Mouse (Mus musculus) limb, embryonic 10.5 days (tissue): ENCODE measurements around the gene Rgl3. TPM values are rescaled to one million over a fixed set of nuclear protein-coding genes. Genes with fewer than 3 reads are reported as not detected.
A peak's percentile ranks its signal among the peaks of the same experiment; 100 is the strongest.

Source experiments
- DNase-seq: peaks from one replicate; pipeline ENCODE4 v3.0.0-alpha.2; 2017; ENCODE audit warnings: low spot score
- H3K27ac ChIP-seq: fragments of 300-500 bp; sonication (generic); 2 replicates; pipeline ENCODE4 v1.5.1; 2016; ENCODE audit warnings: mild to moderate bottlenecking
- H3K27me3 ChIP-seq: fragments of 300-500 bp; sonication (generic); 2 replicates; pipeline ENCODE4 v1.6.1; 2016; ENCODE audit warnings: low read depth, mild to moderate bottlenecking; ENCODE audit not compliant: poor library complexity, severe bottlenecking
- H3K36me3 ChIP-seq: fragments of 300-500 bp; sonication (generic); 2 replicates; pipeline ENCODE4 v1.6.1; 2016; ENCODE audit warnings: mild to moderate bottlenecking, moderate library complexity
- H3K4me1 ChIP-seq: fragments of 300-500 bp; sonication (generic); 2 replicates; pipeline ENCODE4 v1.6.1; 2016
- H3K4me3 ChIP-seq: fragments of 300-500 bp; sonication (generic); 2 replicates; pipeline ENCODE4 v1.5.1; 2016; ENCODE audit warnings: mild to moderate bottlenecking, moderate library complexity
- H3K9me3 ChIP-seq: fragments of 300-500 bp; sonication (generic); replicated peaks from 2 replicates; pipeline ENCODE4 v1.6.1; 2016; ENCODE audit warnings: mild to moderate bottlenecking
- WGBS: fragments of 180-500 bp; shearing (Covaris S2); methylation state at CpG from one replicate; pipeline ENCODE4 v1.1.7; 2016; 5-methylcytosine and 5-hydroxymethylcytosine counted together
- polyA plus RNA-seq: library from polyadenylated mRNA; unstranded; fragments of >200 nt; fragmentation: Nextera tagmentation; extraction: Ambion mirVana; gene quantifications from 2 replicates; pipeline ENCODE4 v1.2.1, GENCODE M21; 2016

Rgl3 gene
- polyA plus RNA-seq, 1 experiment from 2014 or later = 5.1 TPM

GRCm38 (mm10) chr9:21976626-21977175 lies 12.5 kb downstream of the Rgl3 start:
- no peak for DNase-seq
- Histone ChIP-seq H3K36me3 (peaks cover 8% of the 10 kb centered on the region; the same call in 1 of the 2 replicates), H3K27me3 (peaks cover 8% of the 10 kb centered on the region; the same call in 1 of the 2 replicates), H3K27ac (no peak overlapping the region), H3K4me1 (no peaks in the 10 kb centered on the region), H3K9me3 (no peaks in the 10 kb centered on the region), H3K4me3 (no peak overlapping the region)
- 90% methylated on average over 10 of the region's 10 CpGs for WGBS

- 90% methylated on average over 4 of the region's 4 CpGs for WGBS
Observed at GRCm38 (mm10) chr9:21969304-21969703, 19.9 kb downstream of the Rgl3 start.

DNA sequence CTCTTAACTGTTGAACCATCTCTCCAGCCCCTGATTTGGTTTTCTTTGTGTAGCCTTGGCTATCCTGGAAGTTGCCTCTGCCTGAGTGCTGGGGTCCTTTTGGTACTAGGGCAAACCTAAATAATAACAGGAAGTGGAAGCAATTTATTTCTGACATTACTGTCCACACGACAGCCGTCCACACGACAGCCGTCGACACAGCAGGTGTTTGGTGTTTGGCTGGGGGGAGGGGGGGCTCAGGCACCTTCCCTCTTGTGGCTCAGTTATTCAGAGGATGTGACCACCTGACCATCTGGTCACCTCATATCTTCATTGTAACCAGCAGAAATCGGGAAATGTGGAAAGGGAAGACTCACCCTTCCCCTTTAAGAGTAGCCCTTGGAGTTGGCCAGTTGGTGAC lies 20.4 kb downstream of the Rgl3 start:
- WGBS = 74% methylated on average over 6 of the region's 6 CpGs
- DNase-seq = no peak
- H3K9me3 ChIP-seq = no peaks in the 10 kb centered on the region

More at GRCm38 (mm10) chr9:21969304-21969703, 19.9 kb downstream of the Rgl3 start:
- Histone ChIP-seq H3K4me1 (peaks cover 4% of the 10 kb centered on the region), H3K27me3 (peaks cover under 1% of the 10 kb centered on the region; the same call in 1 of the 2 replicates), H3K36me3 (0 out of 2 replicates have a peak, but pooled peaks cover 3% of the 10 kb centered on the region), H3K4me3 (no peak overlapping the region), H3K9me3 (no peaks in the 10 kb centered on the region), H3K27ac (no peak overlapping the region)
- DNase-seq = no peak

GRCm38 (mm10) chr9:21963417-21963816 lies 25.8 kb downstream of the Rgl3 start, which contains the start of gene Epor:
Gene Epor, minus strand, starts transcription at chr9:21963506.
- Histone ChIP-seq H3K27ac (peak within 1 kb of the TSS; percentile 72), H3K4me1 (peaks cover 46% of the 10 kb centered on the region), H3K36me3 (peaks cover 7% of the 10 kb centered on the region; the same call in 1 of the 2 replicates), H3K4me3 (peak within 1 kb of the TSS; percentile 54), H3K27me3 (peaks cover 59% of the 10 kb centered on the region), H3K9me3 (no peaks in the 10 kb centered on the region)
- WGBS = 24% methylated on average over 8 of the region's 8 CpGs
- DNase-seq = peak; percentile 59

More for the DNA sequence above, 20.4 kb downstream of the Rgl3 start:
- Histone ChIP-seq H3K36me3 (0 out of 2 replicates have a peak, but pooled peaks cover 1% of the 10 kb centered on the region), H3K4me3 (no peak overlapping the region), H3K4me1 (peaks cover 4% of the 10 kb centered on the region), H3K27me3 (peaks cover 4% of the 10 kb centered on the region), H3K27ac (no peak overlapping the region)

GRCm38 (mm10) chr9:21962416-21963059 lies 26.7 kb downstream of the Rgl3 start:
- Histone ChIP-seq H3K27ac (peak overlapping the region; percentile 72), H3K4me1 (peaks cover 42% of the 10 kb centered on the region), H3K27me3 (peaks cover 61% of the 10 kb centered on the region)

GRCm38 (mm10) chr9:21962010-21962409 lies 27.2 kb downstream of the Rgl3 start:
- Histone ChIP-seq H3K27me3 (peaks cover 61% of the 10 kb centered on the region), H3K27ac (peak overlapping the region; percentile 72), H3K4me3 (peak overlapping the region; percentile 54), H3K9me3 (no peaks in the 10 kb centered on the region), H3K36me3 (peaks cover 16% of the 10 kb centered on the region), H3K4me1 (peaks cover 42% of the 10 kb centered on the region)
- DNase-seq = peak; percentile 63
- under 1% methylated on average over 15 of the region's 15 CpGs for WGBS

More at GRCm38 (mm10) chr9:21962416-21963059, 26.7 kb downstream of the Rgl3 start:
- WGBS = 3% methylated on average over 34 of the region's 34 CpGs
- Histone ChIP-seq H3K4me3 (peak overlapping the region; percentile 54), H3K36me3 (peaks cover 12% of the 10 kb centered on the region), H3K9me3 (no peaks in the 10 kb centered on the region)
- peak; percentile 78 for DNase-seq

- Histone ChIP-seq H3K27me3 (peaks cover 61% of the 10 kb centered on the region), H3K4me3 (peak overlapping the region; percentile 54), H3K27ac (peak overlapping the region; percentile 72), H3K36me3 (peaks cover 16% of the 10 kb centered on the region), H3K4me1 (peaks cover 45% of the 10 kb centered on the region), H3K9me3 (no peaks in the 10 kb centered on the region)
- peak; percentile 52 for DNase-seq
- 1% methylated on average over 35 of the region's 35 CpGs for WGBS
Observed at GRCm38 (mm10) chr9:21961366-21961980, 27.8 kb downstream of the Rgl3 start.

- Histone ChIP-seq H3K4me1 (peaks cover 49% of the 10 kb centered on the region), H3K36me3 (peaks cover 16% of the 10 kb centered on the region), H3K9me3 (no peaks in the 10 kb centered on the region), H3K27ac (no peak overlapping the region), H3K27me3 (peaks cover 61% of the 10 kb centered on the region), H3K4me3 (peak overlapping the region; percentile 54)
- DNase-seq = peak; percentile 62
- WGBS = 7% methylated on average over 26 of the region's 26 CpGs
Observed at GRCm38 (mm10) chr9:21960558-21961208, 28.6 kb downstream of the Rgl3 start.

- peaks cover 61% of the 10 kb centered on the region for H3K27me3 ChIP-seq
- peaks cover 16% of the 10 kb centered on the region for H3K36me3 ChIP-seq
- H3K9me3 ChIP-seq = no peaks in the 10 kb centered on the region
- DNase-seq = no peak
- H3K4me1 ChIP-seq = peaks cover 49% of the 10 kb centered on the region
- H3K4me3 ChIP-seq = peak overlapping the region; percentile 54
- 43% methylated on average over 9 of the region's 9 CpGs for WGBS
- no peak overlapping the region for H3K27ac ChIP-seq
Observed at GRCm38 (mm10) chr9:21960135-21960534, 29.1 kb downstream of the Rgl3 start.

GRCm38 (mm10) chr9:21959244-21959643 lies 30.0 kb downstream of the Rgl3 start:
- peaks cover 51% of the 10 kb centered on the region for H3K4me1 ChIP-seq
- H3K27me3 ChIP-seq = peaks cover 60% of the 10 kb centered on the region
- peaks cover 16% of the 10 kb centered on the region for H3K36me3 ChIP-seq
- no peak for DNase-seq
- H3K4me3 ChIP-seq = no peak overlapping the region
- H3K9me3 ChIP-seq = no peaks in the 10 kb centered on the region
- 88% methylated on average over 7 of the region's 7 CpGs for WGBS
- no peak overlapping the region for H3K27ac ChIP-seq

- peaks cover 16% of the 10 kb centered on the region for H3K36me3 ChIP-seq
- H3K4me1 ChIP-seq = peaks cover 50% of the 10 kb centered on the region
- H3K27me3 ChIP-seq = peaks cover 52% of the 10 kb centered on the region
- WGBS = 89% methylated on average over 5 of the region's 5 CpGs
- H3K4me3 ChIP-seq = no peak overlapping the region
- H3K27ac ChIP-seq = no peak overlapping the region
- no peak for DNase-seq
- H3K9me3 ChIP-seq = no peaks in the 10 kb centered on the region
Observed at GRCm38 (mm10) chr9:21958372-21958771, 30.9 kb downstream of the Rgl3 start.

GRCm38 (mm10) chr9:21955570-21956281 lies 33.5 kb downstream of the Rgl3 start, which contains the start of gene Swsap1:
Gene Swsap1, plus strand, starts transcription at chr9:21955755.
- Histone ChIP-seq H3K4me3 (peak within 1 kb of the TSS; percentile 79), H3K9me3 (no peaks in the 10 kb centered on the region), H3K36me3 (peaks cover 16% of the 10 kb centered on the region), H3K27ac (peak within 1 kb of the TSS; percentile 95), H3K27me3 (peaks cover 25% of the 10 kb centered on the region), H3K4me1 (peaks cover 25% of the 10 kb centered on the region)
- DNase-seq = peak; percentile 93
- under 1% methylated on average over 54 of the region's 54 CpGs for WGBS
